Mouse (Mus musculus) kidney, embryonic 16.5 days (tissue): Measurements from ENCODE around the gene Acss3. TPM values are rescaled to one million over a fixed set of nuclear protein-coding genes. Genes with fewer than 3 reads are reported as not detected.

Source experiments
- ATAC-seq: fragments of 200-750 bp; cut with Nextera tagmentation; 2 replicates; pipeline ENCODE4 v1.8.0; 2017; ENCODE audit warnings: moderate TSS enrichment; ENCODE audit not compliant: low FRiP score, low TSS enrichment
- H3K27ac ChIP-seq: fragments of 300-500 bp; sonication (generic); 2 replicates; pipeline ENCODE4 v1.5.1; 2014; ENCODE audit warnings: low read length
- H3K27me3 ChIP-seq: fragments of 300-500 bp; sonication (generic); 2 replicates; pipeline ENCODE4 v1.6.1; 2014; ENCODE audit warnings: low read length, control low read depth, mixed read lengths; ENCODE audit not compliant: insufficient read depth
- H3K36me3 ChIP-seq: fragments of 300-500 bp; sonication (generic); 2 replicates; pipeline ENCODE4 v1.6.1; 2014; ENCODE audit warnings: low read length, control low read depth, mixed read lengths; ENCODE audit not compliant: insufficient read depth
- H3K4me1 ChIP-seq: fragments of 300-500 bp; sonication (generic); 2 replicates; pipeline ENCODE4 v1.6.1; 2014; ENCODE audit warnings: low read length, control low read depth, mixed read lengths; ENCODE audit not compliant: insufficient read depth
- H3K4me2 ChIP-seq: fragments of 300-500 bp; sonication (generic); replicated peaks from 2 replicates; pipeline ENCODE4 v1.6.1; 2014; ENCODE audit warnings: low read depth, low read length
- H3K4me3 ChIP-seq: fragments of 300-500 bp; sonication (generic); 2 replicates; pipeline ENCODE4 v1.5.1; 2014; ENCODE audit warnings: mild to moderate bottlenecking, low read length
- H3K9ac ChIP-seq: fragments of 300-500 bp; sonication (generic); replicated peaks from 2 replicates; pipeline ENCODE4 v1.6.1; 2014; ENCODE audit warnings: low read length
- H3K9me3 ChIP-seq: fragments of 300-500 bp; sonication (generic); 2 replicates; pipeline ENCODE4 v1.6.1; 2016; ENCODE audit warnings: low read length, control low read depth
- WGBS: fragments of 180-500 bp; shearing (Covaris S2); extraction: QIAGEN DNeasy Blood & Tissue Kit; methylation state at CpG from one replicate; pipeline ENCODE4 v1.1.7; 2014; 5-methylcytosine and 5-hydroxymethylcytosine counted together
- polyA plus RNA-seq: library from polyadenylated mRNA; unstranded; fragments of >200 nt; fragmentation: Nextera tagmentation; extraction: Ambion mirVana; gene quantifications from 2 replicates; pipeline ENCODE4 v1.2.1, GENCODE M21; 2015

The Acss3 gene
- polyA plus RNA-seq, 1 experiment from 2014 or later: 3.4 TPM

GRCm38 (mm10) chr10:107116709-107117267, 6.7 kb downstream of the Acss3 start:
- Histone ChIP-seq H3K27me3 (no peaks in the 10 kb centered on the region), H3K4me1 (peaks cover 3% of the 10 kb centered on the region; the same call in 1 of the 2 replicates), H3K4me2 (no peak overlapping the region), H3K9me3 (no peaks in the 10 kb centered on the region), H3K9ac (no peak overlapping the region), H3K36me3 (no peaks in the 10 kb centered on the region), H3K27ac (no peak overlapping the region), H3K4me3 (no peak overlapping the region)
- 54% methylated on average over 4 of the region's 4 CpGs for WGBS
- ATAC-seq: no peak

- H3K36me3 ChIP-seq: no peaks in the 10 kb centered on the region
- H3K9me3 ChIP-seq: no peaks in the 10 kb centered on the region
- H3K4me2 ChIP-seq: no peak overlapping the region
- no peak overlapping the region for H3K9ac ChIP-seq
- H3K27ac ChIP-seq: no peak overlapping the region
- no peak overlapping the region for H3K4me3 ChIP-seq
- H3K27me3 ChIP-seq: no peaks in the 10 kb centered on the region
- peaks cover 3% of the 10 kb centered on the region; the same call in 1 of the 2 replicates for H3K4me1 ChIP-seq
- WGBS: 44% methylated on average over 1 of the region's 1 CpGs
- no peak for ATAC-seq
Observed at GRCm38 (mm10) chr10:107115930-107116642, 7.4 kb downstream of the Acss3 start.

- 61% methylated on average over 1 of the region's 1 CpGs for WGBS
- H3K4me3 ChIP-seq: no peak overlapping the region
Observed at GRCm38 (mm10) chr10:107115121-107115520, 8.3 kb downstream of the Acss3 start.

GRCm38 (mm10) chr10:107094452-107094851, 29.0 kb downstream of the Acss3 start:
- H3K27ac ChIP-seq: no peak overlapping the region
- WGBS: 75% methylated on average over 3 of the region's 3 CpGs
- H3K4me1 ChIP-seq: no peaks in the 10 kb centered on the region
- H3K27me3 ChIP-seq: no peaks in the 10 kb centered on the region
- no peak for ATAC-seq
- no peaks in the 10 kb centered on the region for H3K9me3 ChIP-seq
- no peak overlapping the region for H3K4me2 ChIP-seq
- H3K4me3 ChIP-seq: no peak overlapping the region
- H3K36me3 ChIP-seq: no peaks in the 10 kb centered on the region
- H3K9ac ChIP-seq: no peak overlapping the region

More at GRCm38 (mm10) chr10:107115121-107115520, 8.3 kb downstream of the Acss3 start:
- Histone ChIP-seq H3K36me3 (no peaks in the 10 kb centered on the region), H3K4me1 (peaks cover 3% of the 10 kb centered on the region; the same call in 1 of the 2 replicates), H3K27me3 (no peaks in the 10 kb centered on the region), H3K9ac (no peak overlapping the region), H3K9me3 (no peaks in the 10 kb centered on the region), H3K4me2 (no peak overlapping the region), H3K27ac (no peak overlapping the region)
- no peak for ATAC-seq

- no peak for ATAC-seq
- 65% methylated on average over 4 of the region's 4 CpGs for WGBS
- no peak overlapping the region for H3K4me2 ChIP-seq
Observed at GRCm38 (mm10) chr10:107053846-107054624, 69.4 kb downstream of the Acss3 start.

GRCm38 (mm10) chr10:107050489-107050888, 73.0 kb downstream of the Acss3 start:
- H3K4me2 ChIP-seq: no peak overlapping the region
- no peak overlapping the region for H3K4me3 ChIP-seq
- no peak overlapping the region for H3K27ac ChIP-seq
- no peaks in the 10 kb centered on the region for H3K27me3 ChIP-seq
- H3K9ac ChIP-seq: no peak overlapping the region
- no peaks in the 10 kb centered on the region for H3K4me1 ChIP-seq
- no peak for ATAC-seq
- H3K9me3 ChIP-seq: no peaks in the 10 kb centered on the region
- WGBS: 81% methylated on average over 2 of the region's 2 CpGs
- no peaks in the 10 kb centered on the region for H3K36me3 ChIP-seq

More at GRCm38 (mm10) chr10:107053846-107054624, 69.4 kb downstream of the Acss3 start:
- no peaks in the 10 kb centered on the region for H3K9me3 ChIP-seq
- H3K36me3 ChIP-seq: no peaks in the 10 kb centered on the region
- no peak overlapping the region for H3K27ac ChIP-seq
- no peaks in the 10 kb centered on the region for H3K27me3 ChIP-seq
- H3K4me3 ChIP-seq: no peak overlapping the region
- H3K9ac ChIP-seq: no peak overlapping the region
- H3K4me1 ChIP-seq: no peaks in the 10 kb centered on the region

- 79% methylated on average over 1 of the region's 1 CpGs for WGBS
- H3K4me1 ChIP-seq: no peaks in the 10 kb centered on the region
- no peaks in the 10 kb centered on the region for H3K9me3 ChIP-seq
- H3K4me3 ChIP-seq: no peak overlapping the region
- no peaks in the 10 kb centered on the region for H3K27me3 ChIP-seq
- no peak overlapping the region for H3K4me2 ChIP-seq
- no peaks in the 10 kb centered on the region for H3K36me3 ChIP-seq
- H3K9ac ChIP-seq: no peak overlapping the region
- ATAC-seq: no peak
- H3K27ac ChIP-seq: no peak overlapping the region
Observed at GRCm38 (mm10) chr10:107042656-107043055, 80.8 kb downstream of the Acss3 start.

GRCm38 (mm10) chr10:107040837-107041236, 82.6 kb downstream of the Acss3 start:
- H3K4me1 ChIP-seq: no peaks in the 10 kb centered on the region
- H3K36me3 ChIP-seq: no peaks in the 10 kb centered on the region
- 81% methylated on average over 2 of the region's 2 CpGs for WGBS
- ATAC-seq: no peak
- no peak overlapping the region for H3K4me3 ChIP-seq
- no peak overlapping the region for H3K9ac ChIP-seq
- H3K9me3 ChIP-seq: no peaks in the 10 kb centered on the region
- no peak overlapping the region for H3K27ac ChIP-seq
- no peaks in the 10 kb centered on the region for H3K27me3 ChIP-seq
- H3K4me2 ChIP-seq: no peak overlapping the region

GRCm38 (mm10) chr10:107040378-107040777, 83.1 kb downstream of the Acss3 start:
- Histone ChIP-seq H3K27me3 (no peaks in the 10 kb centered on the region), H3K27ac (no peak overlapping the region), H3K9me3 (no peaks in the 10 kb centered on the region), H3K4me2 (no peak overlapping the region), H3K9ac (no peak overlapping the region), H3K4me3 (no peak overlapping the region), H3K4me1 (no peaks in the 10 kb centered on the region), H3K36me3 (no peaks in the 10 kb centered on the region)
- no peak for ATAC-seq
- 61% methylated on average over 6 of the region's 6 CpGs for WGBS
